Mouse (Mus musculus) midbrain, embryonic 10.5 days (tissue): ENCODE data around the gene Capza1. TPM values are rescaled to one million over a fixed set of nuclear protein-coding genes. Genes with fewer than 3 reads are reported as not detected.
A peak's percentile ranks its signal among the peaks of the same experiment; 100 is the strongest.
"Not testable (repeated sequence)": the region's sequence is repeated elsewhere in the genome, so short reads cannot be mapped to it uniquely, and the experiment has no call there.

Experiments used
- DNase-seq: peaks from one replicate; pipeline ENCODE4 v3.0.0-alpha.2; 2017; ENCODE audit warnings: low spot score
- H3K27ac ChIP-seq: fragments of 300-500 bp; sonication (generic); replicated peaks from 2 replicates; pipeline ENCODE4 v1.5.1; 2016; ENCODE audit warnings: mild to moderate bottlenecking
- H3K27me3 ChIP-seq: fragments of 300-500 bp; sonication (generic); 2 replicates; pipeline ENCODE4 v1.6.1; 2016; ENCODE audit warnings: low read depth, mild to moderate bottlenecking; ENCODE audit not compliant: poor library complexity, severe bottlenecking
- H3K36me3 ChIP-seq: fragments of 300-500 bp; sonication (generic); 2 replicates; pipeline ENCODE4 v1.6.1; 2016; ENCODE audit warnings: mild to moderate bottlenecking, moderate library complexity
- H3K4me1 ChIP-seq: fragments of 300-500 bp; sonication (generic); 2 replicates; pipeline ENCODE4 v1.6.1; 2016
- H3K4me3 ChIP-seq: fragments of 300-500 bp; sonication (generic); 2 replicates; pipeline ENCODE4 v1.5.1; 2016; ENCODE audit warnings: mild to moderate bottlenecking, moderate library complexity
- H3K9me3 ChIP-seq: fragments of 300-500 bp; sonication (generic); replicated peaks from 2 replicates; pipeline ENCODE4 v1.6.1; 2016; ENCODE audit warnings: mild to moderate bottlenecking
- WGBS: fragments of 180-500 bp; shearing (Covaris S2); methylation state at CpG from one replicate; pipeline ENCODE4 v1.1.7; 2016; 5-methylcytosine and 5-hydroxymethylcytosine counted together
- polyA plus RNA-seq: library from polyadenylated mRNA; unstranded; fragments of >200 nt; fragmentation: Nextera tagmentation; extraction: Ambion mirVana; gene quantifications from 2 replicates; pipeline ENCODE4 v1.2.1, GENCODE M21; 2016

The Capza1 gene
- polyA plus RNA-seq, 1 experiment from 2014 or later: 222 TPM

GRCm38 (mm10) chr3:104813227-104813626 lies 51.1 kb downstream of the Capza1 start:
- not testable (repeated sequence) for H3K27me3 ChIP-seq, H3K36me3 ChIP-seq, H3K9me3 ChIP-seq, H3K27ac ChIP-seq, H3K4me3 ChIP-seq, DNase-seq
- H3K4me1 ChIP-seq: peaks cover 10% of the 10 kb centered on the region
- whole genome bisulfite sequencing: 95% methylated on average over 7 of the region's 7 CpGs

GRCm38 (mm10) chr3:104812254-104812653 lies 52.1 kb downstream of the Capza1 start:
- WGBS: 85% methylated on average over 4 of the region's 4 CpGs
- H3K9me3 ChIP-seq: no peaks in the 10 kb centered on the region

GRCm38 (mm10) chr3:104811752-104812151 lies 52.6 kb downstream of the Capza1 start:
- DNase-seq: no peak
- Histone ChIP-seq H3K27me3 (peaks cover 3% of the 10 kb centered on the region; the same call in 1 of the 2 replicates), H3K4me1 (no peaks in the 10 kb centered on the region), H3K9me3 (no peaks in the 10 kb centered on the region), H3K4me3 (no peak overlapping the region), H3K27ac (no peak overlapping the region), H3K36me3 (no peaks in the 10 kb centered on the region)
- 12% methylated on average over 3 of the region's 3 CpGs for WGBS

More at GRCm38 (mm10) chr3:104812254-104812653, 52.1 kb downstream of the Capza1 start:
- Histone ChIP-seq H3K27me3 (peaks cover 6% of the 10 kb centered on the region; the same call in 1 of the 2 replicates), H3K27ac (no peak overlapping the region), H3K36me3 (no peaks in the 10 kb centered on the region), H3K4me1 (peaks cover 4% of the 10 kb centered on the region), H3K4me3 (no peak overlapping the region)
- DNase-seq: no peak

GRCm38 (mm10) chr3:104805539-104805938 lies 58.8 kb downstream of the Capza1 start:
- DNase-seq: no peak
- no peaks in the 10 kb centered on the region for H3K4me1 ChIP-seq

GRCm38 (mm10) chr3:104804312-104804711 lies 60.0 kb downstream of the Capza1 start:
- Histone ChIP-seq H3K4me3 (no peak overlapping the region), H3K27me3 (no peaks in the 10 kb centered on the region), H3K27ac (no peak overlapping the region), H3K9me3 (no peaks in the 10 kb centered on the region), H3K36me3 (peaks cover 15% of the 10 kb centered on the region), H3K4me1 (no peaks in the 10 kb centered on the region)
- WGBS: 90% methylated on average over 10 of the region's 10 CpGs
- DNase-seq: no peak

More at GRCm38 (mm10) chr3:104805539-104805938, 58.8 kb downstream of the Capza1 start:
- no peaks in the 10 kb centered on the region for H3K27me3 ChIP-seq
- no peaks in the 10 kb centered on the region for H3K9me3 ChIP-seq
- H3K27ac ChIP-seq: no peak overlapping the region
- WGBS: 90% methylated on average over 9 of the region's 9 CpGs
- H3K4me3 ChIP-seq: no peak overlapping the region
- peaks cover 9% of the 10 kb centered on the region; the same call in 1 of the 2 replicates for H3K36me3 ChIP-seq

- no peak for DNase-seq
- no peaks in the 10 kb centered on the region for H3K27me3 ChIP-seq
- H3K4me1 ChIP-seq: no peaks in the 10 kb centered on the region
- H3K9me3 ChIP-seq: no peaks in the 10 kb centered on the region
- no peak overlapping the region for H3K27ac ChIP-seq
- peaks cover 21% of the 10 kb centered on the region for H3K36me3 ChIP-seq
- H3K4me3 ChIP-seq: no peak overlapping the region
- WGBS: 87% methylated on average over 6 of the region's 6 CpGs
Measured at GRCm38 (mm10) chr3:104801481-104801880, 62.8 kb downstream of the Capza1 start.

- peaks cover 28% of the 10 kb centered on the region for H3K36me3 ChIP-seq
- no peaks in the 10 kb centered on the region for H3K9me3 ChIP-seq
- H3K4me1 ChIP-seq: peaks cover 4% of the 10 kb centered on the region
- H3K27ac ChIP-seq: no peak overlapping the region
- WGBS: 96% methylated on average over 11 of the region's 11 CpGs
- H3K4me3 ChIP-seq: no peak overlapping the region
- DNase-seq: no peak
- H3K27me3 ChIP-seq: no peaks in the 10 kb centered on the region
Measured at GRCm38 (mm10) chr3:104800681-104801080, 63.6 kb downstream of the Capza1 start.

- Histone ChIP-seq H3K27ac (no peak overlapping the region), H3K4me3 (no peak overlapping the region), H3K9me3 (no peaks in the 10 kb centered on the region), H3K36me3 (peaks cover 60% of the 10 kb centered on the region), H3K4me1 (peaks cover 38% of the 10 kb centered on the region), H3K27me3 (no peaks in the 10 kb centered on the region)
- 91% methylated on average over 15 of the region's 15 CpGs for WGBS
- no peak for DNase-seq
Measured at GRCm38 (mm10) chr3:104796430-104797082, 67.7 kb downstream of the Capza1 start.

GRCm38 (mm10) chr3:104795661-104796340 lies 68.5 kb downstream of the Capza1 start:
- Histone ChIP-seq H3K4me1 (peaks cover 45% of the 10 kb centered on the region), H3K36me3 (peaks cover 58% of the 10 kb centered on the region), H3K27ac (no peak overlapping the region), H3K27me3 (peaks cover 5% of the 10 kb centered on the region; the same call in 1 of the 2 replicates), H3K4me3 (no peak overlapping the region), H3K9me3 (no peaks in the 10 kb centered on the region)
- 82% methylated on average over 15 of the region's 15 CpGs for WGBS
- DNase-seq: no peak

- Histone ChIP-seq H3K9me3 (no peaks in the 10 kb centered on the region), H3K27me3 (peaks cover 12% of the 10 kb centered on the region), H3K36me3 (peaks cover 51% of the 10 kb centered on the region), H3K27ac (peak overlapping the region; percentile 67), H3K4me3 (no peak overlapping the region), H3K4me1 (peaks cover 53% of the 10 kb centered on the region)
- 79% methylated on average over 12 of the region's 12 CpGs for WGBS
- no peak for DNase-seq
Measured at GRCm38 (mm10) chr3:104794953-104795470, 69.3 kb downstream of the Capza1 start.

- Histone ChIP-seq H3K4me3 (no peak overlapping the region), H3K27ac (peak overlapping the region; percentile 67), H3K9me3 (no peaks in the 10 kb centered on the region), H3K4me1 (peaks cover 62% of the 10 kb centered on the region), H3K36me3 (peaks cover 50% of the 10 kb centered on the region), H3K27me3 (peaks cover 19% of the 10 kb centered on the region)
- WGBS: 67% methylated on average over 20 of the region's 20 CpGs
- DNase-seq: peak; percentile 77
Measured at GRCm38 (mm10) chr3:104793871-104794828, 70.2 kb downstream of the Capza1 start.
